15 mouse cellular contexts compared by ENCODE assay signal in the genomic region with DNA sequence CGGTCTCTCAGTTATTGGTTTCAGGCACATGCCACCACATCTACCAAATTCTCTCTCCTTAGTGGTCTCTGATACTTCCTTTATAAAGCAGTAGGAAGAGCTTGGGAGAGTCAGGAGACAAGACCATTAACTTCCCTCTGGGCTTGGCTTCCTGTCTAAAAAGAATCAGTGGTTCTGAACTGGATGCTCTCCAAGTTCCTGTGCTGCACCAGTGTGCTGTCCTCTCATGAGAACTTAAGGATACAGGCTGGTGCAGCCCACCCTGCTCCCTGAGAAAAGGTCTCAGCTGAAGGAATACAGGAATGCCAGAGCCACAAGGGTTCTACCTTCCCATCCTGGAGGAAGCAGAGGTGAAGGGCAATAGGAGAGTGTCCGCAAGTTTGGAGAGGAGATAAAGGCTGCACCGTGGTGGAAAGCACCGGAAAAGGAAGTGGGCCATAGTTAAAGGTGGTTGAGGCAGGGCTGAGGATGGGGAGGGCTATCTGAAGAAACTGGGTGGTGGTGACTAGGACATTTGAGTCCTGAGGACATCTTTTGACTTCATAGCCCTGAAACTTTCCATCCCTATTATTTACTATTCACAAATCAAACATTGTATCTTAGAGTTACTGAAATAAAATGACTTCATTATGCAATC. TPM values are rescaled to one million over a fixed set of nuclear protein-coding genes. Genes with fewer than 3 reads are reported as not detected.
A peak's percentile ranks its signal among the peaks of the same experiment; 100 is the strongest.
DNase-seq lines count a peak whose midpoint lies in the region; ATAC-seq lines count a peak whose summit lies in the region.
"Had no signal": no experiment of that assay in that cellular context is flagged by ENCODE, and none has a peak within 500 bp of the region (broad histone marks: within the 10 kb centered on the region; RNA-seq: fewer than 3 reads in every experiment).

No protein-coding gene starts in this region.

- peaks cover 7% of the 10 kb centered on the region for H3K4me1 ChIP-seq in heart, embryonic 16.5 days (ENCODE audit: control insufficient read depth, insufficient read depth, low read length)
- H3K4me1 ChIP-seq: embryonic facial prominence, embryonic 12.5 days; hindbrain, embryonic 15.5 days; midbrain, embryonic 12.5 days had no signal

- no peak overlapping the region for H3K4me3 ChIP-seq in heart, embryonic 16.5 days (ENCODE audit: low read length)
- H3K4me3 ChIP-seq: embryonic facial prominence, embryonic 12.5 days; hindbrain, embryonic 15.5 days; midbrain, embryonic 12.5 days had no signal

- no peak overlapping the region for H3K9ac ChIP-seq in heart, embryonic 16.5 days (ENCODE audit: low read length)
- H3K9ac ChIP-seq: embryonic facial prominence, embryonic 12.5 days; hindbrain, embryonic 15.5 days; liver, embryonic 14.5 days; midbrain, embryonic 12.5 days had no signal

- H3K9me3 ChIP-seq in heart, embryonic 16.5 days (replicated peaks; ENCODE audit: control insufficient read depth, low read length) = no peaks in the 10 kb centered on the region
- H3K9me3 ChIP-seq: embryonic facial prominence, embryonic 12.5 days; hindbrain, embryonic 15.5 days; midbrain, embryonic 12.5 days had no signal

- ATAC-seq in heart, embryonic 16.5 days (replicated peaks; ENCODE audit: extremely low read depth, insufficient read depth, low FRiP score) = no peak
- no peak for ATAC-seq in megakaryocyte-erythroid progenitor cell, adult 5-6 weeks (replicated peaks; ENCODE audit: low FRiP score, low TSS enrichment, poor library complexity, severe bottlenecking)

- H3K4me2 ChIP-seq in heart, embryonic 16.5 days (ENCODE audit: low read depth, low read length) = no peak overlapping the region
- H3K4me2 ChIP-seq: embryonic facial prominence, embryonic 12.5 days; hindbrain, embryonic 15.5 days; midbrain, embryonic 12.5 days had no signal

- no peaks in the 10 kb centered on the region for H3K27me3 ChIP-seq in heart, embryonic 16.5 days (ENCODE audit: control insufficient read depth, insufficient read depth, low read length)
- H3K27me3 ChIP-seq: embryonic facial prominence, embryonic 12.5 days; hindbrain, embryonic 15.5 days; midbrain, embryonic 12.5 days had no signal

- WGBS in heart, embryonic 16.5 days = 67% methylated on average over 4 of the region's 4 CpGs

- H3K27ac ChIP-seq in heart, embryonic 16.5 days (ENCODE audit: low read length) = peak overlapping the region; percentile 26
- H3K27ac ChIP-seq: embryonic facial prominence, embryonic 12.5 days; hindbrain, embryonic 15.5 days; liver, embryonic 14.5 days; midbrain, embryonic 12.5 days had no signal

- peak; percentile 96 for DNase-seq in heart, adult 11 months
- no peak for DNase-seq in heart, postnatal 4 days
- DNase-seq in 416B (ENCODE audit: low read depth) = peak; percentile 72
- peak; percentile 57 for DNase-seq in lung, postnatal 10 days
- DNase-seq in spleen, postnatal 14 days (ENCODE audit: low spot score in 2 of 2) = no peak
- DNase-seq in adrenal gland, postnatal 25 days = no peak
- DNase-seq: adrenal gland, adult 8-10 months; cerebellum, postnatal 10 days; kidney, adult 8-10 months had no signal

- H3K36me3 ChIP-seq in heart, embryonic 16.5 days (ENCODE audit: control insufficient read depth, insufficient read depth) = no peaks in the 10 kb centered on the region
- H3K36me3 ChIP-seq: embryonic facial prominence, embryonic 12.5 days; hindbrain, embryonic 15.5 days; midbrain, embryonic 12.5 days had no signal

RNA-seq across cellular contexts. Expression of gene Rab1a, which starts 8.0 kb away (rescaled TPM):
- 100 to 1,000 TPM; 178 to 180 TPM for total RNA-seq in heart, postnatal 4 days (2021)
- polyA plus RNA-seq in heart, embryonic 16.5 days (2015; fragmentation: Nextera tagmentation; extraction: Ambion mirVana) = 194 and 228 TPM in 2 replicates
- total RNA-seq in adrenal gland, postnatal 25 days (2021) = 164 and 182 TPM in 2 replicates
- 69.5 and 81.8 TPM in 2 replicates for total RNA-seq in megakaryocyte-erythroid progenitor cell, adult 5-6 weeks (2014; fragmentation: Nextera tagmentation)
- 61.2 and 68.1 TPM in 2 replicates for total RNA-seq in megakaryocyte-erythroid progenitor cell, adult 5-6 weeks (2017)

RNA-seq across cellular contexts. Expression of gene Cep68, which starts 56.0 kb away (rescaled TPM):
- 10 to 100 TPM; 44.1 to 44.2 TPM for total RNA-seq in heart, postnatal 4 days (2021)
- polyA plus RNA-seq in heart, embryonic 16.5 days (2015; fragmentation: Nextera tagmentation; extraction: Ambion mirVana) = 30.7 and 31.8 TPM in 2 replicates
- 27.8 and 33.2 TPM in 2 replicates for total RNA-seq in adrenal gland, postnatal 25 days (2021)
- total RNA-seq in megakaryocyte-erythroid progenitor cell, adult 5-6 weeks (2014; fragmentation: Nextera tagmentation) = 22.6 and 22.7 TPM in 2 replicates
- 24.9 and 25.7 TPM in 2 replicates for total RNA-seq in megakaryocyte-erythroid progenitor cell, adult 5-6 weeks (2017)

Comparison
In these comparisons a context has a peak if more than half of its experiments do, and no peak if none do; other contexts are left out.
1. DNase-seq: peak in heart, adult 11 months (single experiment), 416B (single experiment) and lung, postnatal 10 days (single experiment); none in heart, postnatal 4 days (single experiment), spleen, postnatal 14 days (0 of 2) and adrenal gland, postnatal 25 days (single experiment).